Mouse (Mus musculus): Measurements from ENCODE around the gene Syt7. TPM values are rescaled to one million over a fixed set of nuclear protein-coding genes. Genes with fewer than 3 reads are reported as not detected.

The Syt7 gene
- polyA plus RNA-seq, 1 experiment from 2014 or later, result 0.75 TPM

GRCm38 (mm10) chr19:10459907-10460306 is 71.0 kb downstream of the Syt7 start:
- WGBS, result 61% methylated on average over 11 of the region's 11 CpGs
- H3K4me1 ChIP-seq (replicated peaks; ENCODE audit: control insufficient read depth, insufficient read depth, low read length), result peaks cover 30% of the 10 kb centered on the region
- no peaks in the 10 kb centered on the region for H3K36me3 ChIP-seq (ENCODE audit: control insufficient read depth, insufficient read depth, low read length)
- H3K4me2 ChIP-seq (ENCODE audit: low read depth, low read length), result no peak overlapping the region
- H3K9ac ChIP-seq (ENCODE audit: low read length), result no peak overlapping the region
- H3K4me3 ChIP-seq (ENCODE audit: low read length), result no peak overlapping the region
- H3K27me3 ChIP-seq (ENCODE audit: control insufficient read depth, insufficient read depth, low read depth, low read length), result peaks cover 50% of the 10 kb centered on the region
- no peak for ATAC-seq (ENCODE audit: low read depth)
- H3K9me3 ChIP-seq (ENCODE audit: control insufficient read depth, low read length), result no peaks in the 10 kb centered on the region
- H3K27ac ChIP-seq (ENCODE audit: low read length), result no peak overlapping the region

GRCm38 (mm10) chr19:10461584-10461983 is 72.7 kb downstream of the Syt7 start:
- 17% methylated on average over 7 of the region's 7 CpGs for WGBS
- no peak overlapping the region for H3K27ac ChIP-seq (ENCODE audit: low read length)
- peaks cover 34% of the 10 kb centered on the region for H3K27me3 ChIP-seq (ENCODE audit: control insufficient read depth, insufficient read depth, low read depth, low read length)
- H3K4me1 ChIP-seq (replicated peaks; ENCODE audit: control insufficient read depth, insufficient read depth, low read length), result peaks cover 27% of the 10 kb centered on the region
- no peak for ATAC-seq (ENCODE audit: low read depth)
- no peak overlapping the region for H3K9ac ChIP-seq (ENCODE audit: low read length)
- H3K36me3 ChIP-seq (ENCODE audit: control insufficient read depth, insufficient read depth, low read length), result no peaks in the 10 kb centered on the region
- peak overlapping the region; percentile 21; the same call in 1 of the 2 replicates for H3K4me2 ChIP-seq (ENCODE audit: low read depth, low read length)
- no peak overlapping the region for H3K4me3 ChIP-seq (ENCODE audit: low read length)
- H3K9me3 ChIP-seq (ENCODE audit: control insufficient read depth, low read length), result no peaks in the 10 kb centered on the region

GRCm38 (mm10) chr19:10464427-10464826 is 75.5 kb downstream of the Syt7 start:
- Histone ChIP-seq H3K4me2 (ENCODE audit: low read depth, low read length) (no peak overlapping the region), H3K27me3 (ENCODE audit: control insufficient read depth, insufficient read depth, low read depth, low read length) (peaks cover 12% of the 10 kb centered on the region), H3K4me3 (ENCODE audit: low read length) (no peak overlapping the region), H3K27ac (ENCODE audit: low read length) (no peak overlapping the region), H3K9me3 (ENCODE audit: control insufficient read depth, low read length) (no peaks in the 10 kb centered on the region), H3K9ac (ENCODE audit: low read length) (no peak overlapping the region), H3K4me1 (replicated peaks; ENCODE audit: control insufficient read depth, insufficient read depth, low read length) (peaks cover 9% of the 10 kb centered on the region; the same call in 1 of the 2 replicates), H3K36me3 (ENCODE audit: control insufficient read depth, insufficient read depth, low read length) (no peaks in the 10 kb centered on the region)
- WGBS, result 33% methylated on average over 4 of the region's 4 CpGs
- no peak for ATAC-seq (ENCODE audit: low read depth)

GRCm38 (mm10) chr19:10469171-10469658 is 80.3 kb downstream of the Syt7 start:
- H3K36me3 ChIP-seq (ENCODE audit: control insufficient read depth, insufficient read depth, low read length), result no peaks in the 10 kb centered on the region
- no peaks in the 10 kb centered on the region for H3K9me3 ChIP-seq (ENCODE audit: control insufficient read depth, low read length)
- no peaks in the 10 kb centered on the region for H3K27me3 ChIP-seq (ENCODE audit: control insufficient read depth, insufficient read depth, low read depth, low read length)
- WGBS, result 23% methylated on average over 8 of the region's 8 CpGs
- H3K27ac ChIP-seq (ENCODE audit: low read length), result no peak overlapping the region
- H3K4me2 ChIP-seq (ENCODE audit: low read depth, low read length), result no peak overlapping the region
- 0 out of 2 replicates have a peak, but pooled peaks cover 3% of the 10 kb centered on the region for H3K4me1 ChIP-seq (replicated peaks; ENCODE audit: control insufficient read depth, insufficient read depth, low read length)
- ATAC-seq (ENCODE audit: low read depth), result peak; percentile 43
- no peak overlapping the region for H3K4me3 ChIP-seq (ENCODE audit: low read length)
- H3K9ac ChIP-seq (ENCODE audit: low read length), result no peak overlapping the region

- no peak overlapping the region for H3K4me3 ChIP-seq (ENCODE audit: low read length)
- H3K4me2 ChIP-seq (ENCODE audit: low read depth, low read length), result no peak overlapping the region
- 0 out of 2 replicates have a peak, but pooled peaks cover 3% of the 10 kb centered on the region for H3K4me1 ChIP-seq (replicated peaks; ENCODE audit: control insufficient read depth, insufficient read depth, low read length)
- H3K36me3 ChIP-seq (ENCODE audit: control insufficient read depth, insufficient read depth, low read length), result no peaks in the 10 kb centered on the region
- H3K9me3 ChIP-seq (ENCODE audit: control insufficient read depth, low read length), result no peaks in the 10 kb centered on the region
- no peaks in the 10 kb centered on the region for H3K27me3 ChIP-seq (ENCODE audit: control insufficient read depth, insufficient read depth, low read depth, low read length)
- H3K9ac ChIP-seq (ENCODE audit: low read length), result no peak overlapping the region
- H3K27ac ChIP-seq (ENCODE audit: low read length), result no peak overlapping the region
- 66% methylated on average over 3 of the region's 3 CpGs for WGBS
- no peak for ATAC-seq (ENCODE audit: low read depth)
Measured at GRCm38 (mm10) chr19:10472958-10473357, 84.1 kb downstream of the Syt7 start.

- Histone ChIP-seq H3K27me3 (ENCODE audit: control insufficient read depth, insufficient read depth, low read depth, low read length) (no peaks in the 10 kb centered on the region), H3K4me1 (replicated peaks; ENCODE audit: control insufficient read depth, insufficient read depth, low read length) (0 out of 2 replicates have a peak, but pooled peaks cover 3% of the 10 kb centered on the region), H3K4me3 (ENCODE audit: low read length) (no peak overlapping the region), H3K27ac (ENCODE audit: low read length) (no peak overlapping the region), H3K36me3 (ENCODE audit: control insufficient read depth, insufficient read depth, low read length) (no peaks in the 10 kb centered on the region), H3K9me3 (ENCODE audit: control insufficient read depth, low read length) (no peaks in the 10 kb centered on the region), H3K9ac (ENCODE audit: low read length) (no peak overlapping the region), H3K4me2 (ENCODE audit: low read depth, low read length) (no peak overlapping the region)
- 17% methylated on average over 6 of the region's 6 CpGs for WGBS
- no peak for ATAC-seq (ENCODE audit: low read depth)
Measured at GRCm38 (mm10) chr19:10473779-10474178, 84.9 kb downstream of the Syt7 start.

- Histone ChIP-seq H3K9me3 (ENCODE audit: control insufficient read depth, low read length) (no peaks in the 10 kb centered on the region), H3K27me3 (ENCODE audit: control insufficient read depth, insufficient read depth, low read depth, low read length) (no peaks in the 10 kb centered on the region), H3K36me3 (ENCODE audit: control insufficient read depth, insufficient read depth, low read length) (no peaks in the 10 kb centered on the region), H3K9ac (ENCODE audit: low read length) (no peak overlapping the region), H3K4me3 (ENCODE audit: low read length) (no peak overlapping the region), H3K27ac (ENCODE audit: low read length) (no peak overlapping the region), H3K4me2 (ENCODE audit: low read depth, low read length) (no peak overlapping the region), H3K4me1 (replicated peaks; ENCODE audit: control insufficient read depth, insufficient read depth, low read length) (no peaks in the 10 kb centered on the region)
- no peak for ATAC-seq (ENCODE audit: low read depth)
- WGBS, result 49% methylated on average over 4 of the region's 4 CpGs
Measured at GRCm38 (mm10) chr19:10479541-10479940, 90.7 kb downstream of the Syt7 start.

- Histone ChIP-seq H3K36me3 (ENCODE audit: control insufficient read depth, insufficient read depth, low read length) (no peaks in the 10 kb centered on the region), H3K4me2 (ENCODE audit: low read depth, low read length) (no peak within 1 kb of the TSS), H3K9me3 (ENCODE audit: control insufficient read depth, low read length) (no peaks in the 10 kb centered on the region), H3K9ac (ENCODE audit: low read length) (no peak within 1 kb of the TSS), H3K27me3 (ENCODE audit: control insufficient read depth, insufficient read depth, low read depth, low read length) (no peaks in the 10 kb centered on the region), H3K27ac (ENCODE audit: low read length) (no peak within 1 kb of the TSS), H3K4me1 (replicated peaks; ENCODE audit: control insufficient read depth, insufficient read depth, low read length) (no peaks in the 10 kb centered on the region), H3K4me3 (ENCODE audit: low read length) (no peak within 1 kb of the TSS)
- peak; percentile 59 for ATAC-seq (ENCODE audit: low read depth)
- 26% methylated on average over 6 of the region's 6 CpGs for WGBS
Measured at GRCm38 (mm10) chr19:10482703-10483102, 93.8 kb downstream of the Syt7 start, which contains the start of gene Ppp1r32. Gene Ppp1r32, minus strand, starts transcription at chr19:10482928.

GRCm38 (mm10) chr19:10486264-10486738 is 97.4 kb downstream of the Syt7 start:
- Histone ChIP-seq H3K27me3 (ENCODE audit: control insufficient read depth, insufficient read depth, low read depth, low read length) (no peaks in the 10 kb centered on the region), H3K9me3 (ENCODE audit: control insufficient read depth, low read length) (no peaks in the 10 kb centered on the region), H3K9ac (ENCODE audit: low read length) (no peak overlapping the region), H3K36me3 (ENCODE audit: control insufficient read depth, insufficient read depth, low read length) (no peaks in the 10 kb centered on the region), H3K4me2 (ENCODE audit: low read depth, low read length) (no peak overlapping the region), H3K4me3 (ENCODE audit: low read length) (no peak overlapping the region), H3K27ac (ENCODE audit: low read length) (no peak overlapping the region), H3K4me1 (replicated peaks; ENCODE audit: control insufficient read depth, insufficient read depth, low read length) (no peaks in the 10 kb centered on the region)
- ATAC-seq (ENCODE audit: low read depth), result peak; percentile 84
- WGBS, result 19% methylated on average over 9 of the region's 9 CpGs
